Mouse (Mus musculus): Measurements from ENCODE around the gene 4933436I01Rik. TPM values are rescaled to one million over a fixed set of nuclear protein-coding genes. Genes with fewer than 3 reads are reported as not detected.

The 4933436I01Rik gene
- polyA plus RNA-seq (2012; rRNA removed), result not detected in 2 replicates

GRCm38 (mm10) chrX:67921350-67921749 is at the start of gene 4933436I01Rik:
TSS of gene 4933436I01Rik (minus strand) at chrX:67921450.
- DNase-seq (ENCODE audit: extremely low spot score in 1 of 2, low spot score in 1 of 2), result no peak

- DNase-seq (ENCODE audit: extremely low spot score in 1 of 2, low spot score in 1 of 2), result no peak
Observed at GRCm38 (mm10) chrX:67924769-67925470, 3.7 kb upstream of the 4933436I01Rik start.

GRCm38 (mm10) chrX:67883406-67883805 is 37.8 kb downstream of the 4933436I01Rik start:
- no peak for DNase-seq (ENCODE audit: extremely low spot score in 1 of 2, low spot score in 1 of 2)

Other genes with a start within 250 kb of the 4933436I01Rik start
- gene Gm1140, start 227.9 kb downstream of the 4933436I01Rik start, polyA plus RNA-seq (2012; rRNA removed), result not detected in 2 replicates
- not detected in 2 replicates for gene Gm14692, start 225.8 kb downstream of the 4933436I01Rik start, polyA plus RNA-seq (2012; rRNA removed)